Mouse (Mus musculus) gastrocnemius, adult 18-20 months (tissue): ENCODE measurements at regions not wholly inside any gene's neighbourhood (a gene's known extent, or its start where the extent isn't known, plus 50 kb on each side); places are given as distances from the start of the nearest gene placed in this dataset.

ENCODE experiments used
- DNase-seq: peaks from one replicate; pipeline ENCODE4 v3.0.0; 2021; ENCODE audit warnings: low spot score

DNA sequence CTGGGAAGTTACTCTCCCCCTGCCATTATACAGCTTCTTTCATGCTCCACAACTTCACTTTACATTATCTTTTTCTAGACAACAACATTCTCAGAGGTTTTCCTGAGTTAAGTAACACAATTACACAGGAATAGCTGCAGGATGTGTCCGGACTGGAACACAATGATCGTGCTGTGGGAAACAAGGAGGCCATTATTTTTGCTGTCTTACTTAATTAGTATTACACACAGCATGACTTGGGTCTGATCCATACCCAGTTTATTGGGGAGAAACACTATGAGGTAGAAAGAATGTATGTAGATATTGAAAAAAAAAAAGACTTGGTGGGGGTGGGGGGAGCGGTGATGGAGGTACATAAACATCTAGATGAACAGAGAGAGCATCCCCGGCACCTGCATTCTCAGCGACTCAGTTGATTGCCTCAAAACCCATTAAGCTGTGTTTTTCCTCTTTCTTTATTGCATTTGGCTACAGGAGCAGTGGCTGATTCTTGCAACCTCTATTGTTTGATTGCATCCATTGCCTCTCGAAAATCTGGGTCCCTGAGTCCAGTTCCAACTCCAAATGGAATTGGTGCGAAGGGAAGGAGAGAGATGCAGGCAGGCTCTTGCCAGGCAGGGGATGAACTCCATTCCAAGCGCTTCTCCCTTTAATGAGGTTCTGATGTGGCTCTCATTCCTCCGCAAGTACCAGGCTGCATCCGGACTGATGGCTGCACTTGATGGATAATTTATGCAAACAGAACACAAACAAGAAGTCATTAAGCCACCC lies 529.8 kb downstream of the Slc4a3 start:
- no peak for DNase-seq

DNA sequence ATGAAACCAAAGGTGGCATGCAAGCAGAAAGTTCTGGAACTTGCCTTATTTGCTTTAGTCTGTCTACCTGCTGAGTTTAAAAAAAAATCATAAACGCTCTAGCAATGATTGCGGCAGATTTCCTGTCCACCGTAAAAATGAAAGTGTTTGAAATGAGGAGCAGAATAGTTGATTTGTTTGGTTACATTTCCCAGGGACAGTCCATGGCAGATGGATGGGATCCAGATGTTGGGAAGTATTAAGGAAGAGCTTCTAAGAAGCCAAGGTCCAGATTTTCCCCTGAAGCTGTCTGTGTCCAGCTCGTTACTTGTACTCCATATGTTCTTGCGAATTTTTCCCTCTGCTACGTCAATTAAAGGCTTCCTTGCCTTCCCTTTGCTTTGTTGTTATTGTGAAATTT lies 534.2 kb downstream of the Slc4a3 start:
- DNase-seq, result no peak

DNA sequence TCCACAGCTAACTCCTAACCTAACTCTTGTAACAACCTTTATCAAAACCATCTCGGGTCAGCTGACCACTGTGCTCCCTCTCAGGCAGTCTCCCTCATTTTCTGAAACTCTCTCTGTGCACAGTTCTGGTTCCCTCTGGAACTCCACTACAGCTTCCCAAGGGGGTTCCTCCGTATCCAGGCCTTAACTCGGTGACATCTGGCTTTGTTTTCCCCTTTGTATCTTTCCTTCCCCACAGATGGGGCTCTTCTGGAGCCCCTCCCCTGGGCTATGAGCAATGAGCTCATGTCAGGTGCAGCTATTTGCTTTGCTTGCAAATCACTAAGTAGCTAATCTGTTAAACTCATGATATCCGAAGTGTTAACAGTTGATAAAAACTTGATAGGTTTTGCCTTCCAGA lies 535.6 kb downstream of the Slc4a3 start:
- no peak for DNase-seq

DNA sequence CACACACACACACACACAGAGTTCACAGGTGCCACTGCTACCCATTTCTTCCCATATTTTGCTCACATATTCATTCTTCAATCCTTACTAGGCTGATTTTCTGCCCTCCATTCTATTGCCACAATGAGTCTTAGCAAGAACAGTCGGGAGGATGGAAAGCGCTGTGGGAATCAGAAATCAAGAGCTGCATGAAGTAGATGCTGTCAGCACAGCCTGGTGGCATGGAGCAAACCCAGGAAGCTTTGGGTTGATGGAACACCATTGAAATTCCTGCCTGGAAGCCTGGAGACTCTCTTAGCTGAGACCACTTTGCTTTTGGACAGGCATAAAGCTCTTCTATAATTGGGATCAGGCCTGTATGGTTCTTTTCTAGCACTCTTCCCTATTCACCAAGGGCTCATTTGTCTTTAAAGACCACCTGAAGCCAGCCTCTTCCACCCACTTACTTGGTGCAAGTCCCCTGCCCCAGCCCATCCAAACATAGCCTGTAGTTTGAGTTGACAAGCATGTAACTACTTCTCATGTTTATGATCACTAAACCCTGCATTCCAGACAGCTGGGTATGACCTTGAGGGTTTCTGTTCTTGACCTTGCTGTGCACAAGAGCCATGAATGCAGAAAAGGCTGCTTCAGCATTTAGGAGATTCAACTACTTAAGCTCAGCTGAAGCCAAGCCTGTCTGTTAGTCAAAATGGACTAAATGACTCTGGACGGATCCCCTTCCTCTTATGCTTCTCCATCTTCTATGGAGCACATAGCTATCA lies 537.4 kb downstream of the Slc4a3 start:
- no peak for DNase-seq

DNA sequence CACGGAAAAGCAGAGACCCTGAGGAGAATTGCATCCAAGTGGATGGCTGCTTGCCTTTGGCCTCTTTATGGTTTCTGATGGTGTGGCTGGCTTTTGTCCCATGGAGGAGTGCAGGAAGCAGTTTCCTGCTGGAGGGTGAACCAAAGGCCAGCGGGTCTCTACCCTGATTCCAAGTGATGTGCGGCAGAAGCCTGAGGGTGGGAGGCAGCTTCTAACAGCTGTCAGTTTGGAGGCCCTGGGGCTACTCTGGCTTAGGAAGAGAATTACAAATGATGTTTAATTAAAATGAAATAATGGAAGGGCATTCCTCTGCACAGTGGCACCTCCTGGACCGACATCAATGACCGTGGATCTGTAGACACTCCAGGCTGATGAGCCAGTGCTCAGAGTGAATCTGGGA lies 545.0 kb downstream of the Slc4a3 start:
- no peak for DNase-seq

DNA sequence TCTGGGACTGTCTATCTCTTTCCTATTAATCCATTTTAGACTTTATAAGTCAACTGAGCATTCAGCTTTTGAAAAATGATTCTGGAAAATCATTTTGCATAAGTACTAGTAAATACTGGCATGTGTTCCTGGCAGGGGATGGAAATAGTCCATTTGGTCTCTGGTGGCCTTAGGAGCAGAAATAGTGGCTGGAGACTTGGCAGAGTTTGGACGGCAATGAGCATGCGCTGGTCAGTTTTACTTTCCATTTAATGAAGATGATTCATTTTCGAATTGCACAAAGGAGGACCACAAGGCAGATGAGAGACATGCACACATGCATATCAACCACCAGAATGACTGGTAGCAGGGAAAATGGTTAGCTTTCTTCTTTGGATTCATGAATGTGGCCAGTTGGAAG lies 567.2 kb downstream of the Slc4a3 start:
- DNase-seq, result peak; percentile 35

DNA sequence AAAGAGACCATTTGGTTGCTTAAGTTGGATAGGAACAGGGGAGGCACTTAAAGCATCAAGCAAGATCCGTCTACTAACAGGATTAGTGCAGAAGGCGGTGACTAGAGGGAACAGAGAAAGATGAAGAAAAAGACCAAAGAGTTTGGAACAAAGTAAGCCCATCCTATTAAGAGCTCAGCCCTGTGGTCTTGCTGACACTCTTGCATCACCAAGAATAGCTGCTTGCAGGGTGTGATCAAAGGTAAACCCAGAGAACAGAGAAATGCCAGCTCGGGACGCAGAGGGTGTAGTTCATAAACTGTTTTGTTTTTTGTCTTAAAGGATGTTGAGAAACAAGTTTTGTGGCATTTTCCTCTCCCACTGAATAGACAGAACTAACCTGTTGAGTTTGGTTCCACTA lies 574.8 kb downstream of the Slc4a3 start:
- DNase-seq, result no peak

DNA sequence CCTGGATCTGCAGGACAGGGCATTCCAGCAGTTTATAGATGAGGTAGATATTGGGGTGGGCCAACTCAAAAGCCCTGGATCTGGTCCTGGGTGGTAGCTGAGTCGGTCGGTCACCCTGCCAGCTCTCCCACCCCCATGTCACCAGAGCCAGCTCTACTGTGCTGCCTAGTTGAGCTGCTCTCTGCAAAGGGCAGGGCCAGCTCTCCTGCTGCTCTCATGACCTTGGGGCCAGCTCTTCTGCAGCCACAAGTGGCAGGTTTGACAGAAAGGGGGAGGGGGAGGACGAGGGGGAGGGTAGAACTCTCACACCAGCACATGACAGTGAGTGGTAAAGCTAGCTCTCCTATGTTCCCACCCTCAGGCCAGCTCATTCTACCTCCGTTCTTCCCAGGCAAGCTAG lies 584.3 kb downstream of the Slc4a3 start:
- no peak for DNase-seq

DNA sequence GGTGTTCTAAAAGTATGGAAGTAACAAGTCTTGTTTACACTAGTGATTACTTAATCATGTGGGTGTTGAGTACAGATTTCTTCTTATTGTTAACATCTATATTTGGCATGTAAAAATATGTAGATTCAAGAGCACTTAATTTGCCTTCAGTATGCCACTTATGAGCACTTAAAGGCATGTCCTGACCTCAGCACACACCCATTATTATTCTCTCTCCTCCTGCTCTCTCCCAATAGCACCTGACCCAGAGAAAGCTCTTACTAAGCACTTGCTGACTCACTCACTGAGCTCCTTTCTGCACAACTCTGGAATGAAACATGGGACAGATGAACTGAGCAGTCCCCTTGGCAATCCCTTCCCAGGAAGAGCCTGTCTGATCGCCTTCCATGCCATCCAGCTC lies 590.7 kb downstream of the Slc4a3 start:
- no peak for DNase-seq

DNA sequence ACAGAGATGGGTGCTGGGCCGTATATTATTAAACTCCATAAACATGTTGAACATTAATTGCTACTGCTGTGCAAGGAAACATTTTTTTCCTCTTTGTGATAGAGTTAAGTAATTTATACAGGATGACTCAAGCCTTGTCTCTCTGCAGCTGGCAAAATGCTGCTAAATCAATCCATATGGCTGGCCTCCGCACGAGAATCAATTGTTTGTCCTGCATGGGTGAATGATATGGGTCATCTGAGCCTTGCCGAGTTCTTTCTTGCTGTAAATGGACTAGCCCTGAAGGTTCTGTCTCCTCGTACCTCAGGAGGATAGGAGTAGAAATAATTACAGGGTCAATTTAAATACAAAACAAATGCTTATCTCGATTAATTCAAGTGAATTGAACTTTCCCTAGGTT lies 591.6 kb downstream of the Slc4a3 start:
- DNase-seq, result no peak

DNA sequence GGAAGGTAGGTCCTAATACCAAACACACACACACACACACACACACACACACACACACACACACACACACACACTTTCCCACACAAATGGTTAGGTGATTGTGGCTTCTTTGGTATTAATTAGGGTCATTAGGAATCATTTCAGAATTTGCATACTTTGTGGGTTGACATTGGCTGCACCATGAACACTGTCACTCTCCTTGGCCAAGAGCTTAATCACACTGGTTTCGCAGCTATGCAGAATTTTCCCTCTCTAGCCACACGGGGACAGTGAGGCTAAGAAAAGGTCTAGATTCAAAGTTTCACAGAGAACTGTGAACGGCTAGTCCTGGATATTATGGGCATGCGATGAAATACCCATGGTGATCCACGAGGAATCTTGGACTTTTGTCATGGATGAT lies 597.5 kb downstream of the Slc4a3 start:
- no peak for DNase-seq

DNA sequence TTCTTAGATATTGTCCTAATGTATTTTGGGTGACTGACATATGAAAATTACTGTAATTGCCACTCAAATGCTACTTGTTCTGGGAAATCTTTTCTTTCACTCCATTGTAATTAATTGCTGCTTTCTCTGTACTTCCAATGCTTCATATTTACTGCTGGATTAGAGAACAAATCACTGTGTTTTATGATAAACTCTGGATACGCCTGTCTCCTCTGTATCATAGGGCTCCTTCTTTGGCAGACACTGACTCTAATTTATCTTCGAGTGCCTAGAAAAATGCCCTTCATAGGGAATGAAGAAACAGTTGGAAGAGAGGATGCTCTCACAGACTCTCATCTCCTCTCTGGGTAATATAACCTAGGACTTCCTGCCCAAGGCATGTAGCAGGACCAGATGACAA lies 602.9 kb downstream of the Slc4a3 start:
- DNase-seq, result no peak

DNA sequence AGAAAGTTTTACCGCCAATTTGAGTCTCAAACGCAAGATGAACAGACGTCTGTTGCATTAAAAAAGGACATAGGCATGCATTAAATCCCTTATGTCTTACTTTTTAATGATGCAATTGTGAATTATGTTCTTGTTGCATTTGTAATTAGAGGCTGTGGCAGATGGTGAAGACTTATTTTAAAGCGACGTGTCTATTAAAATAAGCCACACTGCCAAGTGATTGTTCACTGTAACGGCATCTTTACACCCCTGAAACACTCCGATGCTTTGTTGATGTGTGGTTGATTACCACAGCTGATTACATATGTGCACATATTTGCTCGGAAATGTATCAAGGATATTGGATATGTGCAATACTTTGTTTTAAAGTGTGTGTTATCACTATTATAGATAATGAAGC lies 610.2 kb downstream of the Slc4a3 start:
- DNase-seq, result no peak

DNA sequence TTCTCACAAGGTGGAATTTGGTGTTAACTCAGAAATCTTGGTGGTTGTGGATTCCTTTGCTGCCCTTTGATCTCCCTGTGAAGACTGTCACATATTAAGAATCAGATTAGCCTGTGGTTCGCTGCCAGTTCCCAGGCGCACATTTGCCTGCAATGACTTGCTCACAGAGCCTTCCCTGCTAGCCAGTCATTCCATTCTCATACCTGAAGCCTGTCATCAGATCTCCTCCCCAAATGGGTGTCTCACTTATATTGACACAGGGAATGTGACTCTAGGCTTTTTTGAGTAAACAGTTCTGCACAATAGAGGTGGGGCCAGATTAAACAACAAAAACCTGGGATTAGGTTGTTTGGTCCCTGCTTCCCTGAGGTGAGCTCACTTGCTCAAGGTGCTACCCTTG lies 621.4 kb downstream of the Slc4a3 start:
- DNase-seq, result no peak

DNA sequence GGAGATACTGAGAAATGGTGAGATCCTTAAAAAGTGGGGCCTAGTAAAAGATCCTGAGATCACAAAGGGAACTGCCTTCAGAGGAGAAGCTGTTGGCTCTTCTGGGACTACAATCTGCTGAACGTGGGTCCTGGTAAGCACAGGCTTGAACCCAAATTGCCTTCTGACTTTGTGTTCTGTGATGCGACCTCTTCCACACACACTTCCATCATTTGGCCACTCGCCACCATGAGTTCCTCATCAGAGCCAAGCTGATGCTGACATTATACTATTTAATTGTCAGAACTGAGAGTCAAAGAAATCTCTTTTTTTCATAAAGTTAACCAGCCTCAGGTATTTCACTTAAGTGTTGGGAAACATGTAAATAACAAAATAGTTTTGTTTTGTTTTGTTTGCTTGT lies 635.1 kb downstream of the Slc4a3 start:
- DNase-seq, result no peak

DNA sequence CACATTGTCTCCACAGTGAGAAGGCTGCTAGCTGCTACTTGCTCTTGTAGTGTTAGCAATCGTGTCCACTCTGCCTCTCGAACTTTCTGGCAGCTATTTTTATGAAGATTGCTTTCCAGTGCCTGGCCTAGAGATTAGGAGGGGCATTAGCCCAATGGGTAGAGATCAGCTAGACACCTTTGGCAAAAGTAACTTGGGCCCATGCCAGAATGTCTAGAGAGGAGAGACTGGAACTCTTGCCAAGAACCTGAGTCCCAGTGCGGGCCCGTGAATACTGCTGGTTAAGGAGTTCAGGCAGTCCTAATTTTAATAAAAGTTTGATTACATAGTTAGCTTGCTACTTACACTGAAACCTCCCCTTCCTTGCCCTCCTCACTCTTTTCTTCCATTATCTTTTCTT lies 648.8 kb downstream of the Slc4a3 start:
- peak; percentile 3 for DNase-seq

DNA sequence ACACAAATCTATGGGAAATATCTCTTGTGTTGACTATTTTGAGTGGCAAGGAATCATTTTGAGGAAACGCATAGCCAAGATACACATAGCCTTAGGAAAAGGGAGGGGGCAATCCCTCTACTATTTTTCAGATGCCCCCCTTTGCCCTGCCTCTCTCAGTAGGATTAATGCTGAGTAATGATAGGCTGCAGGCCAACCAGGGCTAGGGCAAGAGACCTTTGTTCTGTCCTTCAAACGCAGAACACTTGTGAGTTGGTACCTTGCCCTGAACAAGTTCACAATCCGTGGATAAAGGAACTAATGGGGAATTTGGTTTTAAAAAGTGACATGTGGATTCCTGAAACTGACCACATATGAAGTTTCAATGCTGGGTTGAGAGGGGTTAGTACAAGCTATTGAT lies 651.6 kb downstream of the Slc4a3 start:
- no peak for DNase-seq

DNA sequence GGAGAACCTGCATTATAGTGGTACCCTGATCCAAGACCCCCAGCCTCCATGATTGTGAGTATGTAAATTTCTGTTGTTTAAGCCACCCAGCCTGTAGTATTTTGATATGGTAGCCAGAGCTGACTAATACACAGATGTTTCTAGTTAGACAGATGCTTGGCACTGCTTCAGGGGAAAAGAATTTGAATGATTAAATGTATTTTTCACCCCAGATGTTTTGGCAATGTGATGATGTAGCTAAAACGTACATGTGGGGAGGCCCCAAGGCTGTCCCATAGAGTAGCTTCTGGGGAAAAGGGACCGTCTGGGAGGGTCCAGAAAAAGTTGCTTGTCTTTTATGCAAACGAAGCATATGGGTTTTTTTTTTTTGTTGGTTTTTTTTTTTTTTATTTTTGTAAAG lies 654.8 kb downstream of the Slc4a3 start:
- DNase-seq, result no peak

DNA sequence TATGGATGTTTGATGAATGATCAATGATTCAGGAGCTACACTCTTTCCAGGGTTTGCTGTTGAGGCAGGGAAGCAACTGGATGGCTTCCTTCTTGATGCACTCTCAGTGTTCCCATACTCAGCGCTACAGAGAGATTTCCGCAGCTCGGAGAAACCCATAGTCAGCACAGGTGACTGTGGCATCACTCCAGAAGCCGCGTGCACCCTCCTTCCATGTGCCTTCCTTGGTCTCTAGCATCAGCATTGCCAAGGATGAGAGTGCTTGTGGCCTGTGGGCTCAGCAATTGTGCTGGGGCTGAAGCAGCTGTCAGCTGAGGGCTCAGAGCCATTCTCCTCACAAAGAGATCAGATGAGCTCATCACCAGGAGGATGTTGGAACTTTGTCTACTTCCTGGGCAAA lies 666.4 kb downstream of the Slc4a3 start:
- DNase-seq, result no peak

DNA sequence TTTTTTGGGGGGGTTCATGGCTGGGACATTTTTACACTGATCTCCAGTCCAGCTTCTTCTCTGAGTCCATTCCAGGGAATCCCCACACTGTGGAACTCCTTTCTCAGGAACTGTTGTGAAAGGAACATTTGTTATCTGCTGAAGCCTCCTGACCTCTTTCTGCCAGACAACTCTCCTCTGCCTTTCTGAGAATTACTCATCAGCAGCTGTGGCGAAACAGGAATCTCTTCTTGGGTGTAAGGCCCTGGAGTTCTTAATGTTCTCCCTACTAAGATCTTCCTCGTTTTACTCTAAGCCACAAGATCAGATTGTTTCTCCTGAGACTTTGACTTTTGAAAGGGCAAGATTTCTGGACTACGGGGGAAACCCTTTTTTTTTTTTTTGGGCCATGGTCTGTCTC lies 698.7 kb downstream of the Slc4a3 start:
- DNase-seq, result no peak

DNA sequence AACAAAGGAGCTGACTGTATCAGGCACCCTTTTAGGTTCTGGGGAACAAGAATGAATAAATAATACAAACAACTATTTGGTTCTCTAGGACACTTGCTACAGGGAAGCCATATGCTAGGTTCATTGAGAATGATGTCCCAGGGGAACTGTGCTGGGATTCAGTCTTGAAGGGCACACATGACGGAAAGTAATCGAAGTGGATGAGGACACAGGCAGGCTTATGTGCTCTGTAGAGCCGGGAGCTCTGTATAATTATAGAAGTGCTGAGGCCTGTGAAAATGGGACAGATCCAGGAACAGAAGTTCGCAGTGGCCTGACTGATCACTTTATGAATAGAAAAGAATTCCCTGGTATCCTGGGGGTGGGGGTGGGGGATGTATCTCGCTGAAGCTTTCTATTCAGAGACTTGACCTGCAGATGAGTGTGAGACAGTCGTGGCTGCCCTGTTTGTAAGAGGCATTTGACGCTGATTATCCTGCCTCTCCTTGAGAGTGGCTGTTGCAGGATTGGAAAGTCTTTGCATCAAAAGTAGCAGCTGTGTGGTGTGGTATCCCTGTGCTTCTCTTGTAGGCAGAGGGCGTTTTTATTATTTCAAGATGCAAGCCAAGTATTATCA lies 700.2 kb downstream of the Slc4a3 start:
- no peak for DNase-seq

DNA sequence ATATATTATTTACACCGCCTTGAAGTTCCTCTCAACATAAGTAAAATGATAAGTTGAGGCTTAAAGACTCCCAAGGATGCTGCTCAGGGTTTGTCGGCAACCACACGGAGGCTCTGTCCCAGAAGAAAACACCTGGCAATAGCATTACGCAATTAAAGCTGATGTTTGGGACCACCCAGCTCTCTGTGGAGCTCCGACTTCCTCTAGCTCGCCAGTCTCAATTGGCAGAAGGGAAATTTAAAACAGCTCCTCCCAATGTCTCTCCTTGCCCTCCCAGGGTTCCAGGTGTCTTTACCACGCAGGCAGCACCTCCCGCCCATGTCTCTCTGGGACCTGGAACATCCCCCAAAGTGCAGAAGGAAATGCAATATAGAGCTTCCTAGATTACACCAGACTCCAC lies 701.1 kb downstream of the Slc4a3 start:
- DNase-seq, result no peak

DNA sequence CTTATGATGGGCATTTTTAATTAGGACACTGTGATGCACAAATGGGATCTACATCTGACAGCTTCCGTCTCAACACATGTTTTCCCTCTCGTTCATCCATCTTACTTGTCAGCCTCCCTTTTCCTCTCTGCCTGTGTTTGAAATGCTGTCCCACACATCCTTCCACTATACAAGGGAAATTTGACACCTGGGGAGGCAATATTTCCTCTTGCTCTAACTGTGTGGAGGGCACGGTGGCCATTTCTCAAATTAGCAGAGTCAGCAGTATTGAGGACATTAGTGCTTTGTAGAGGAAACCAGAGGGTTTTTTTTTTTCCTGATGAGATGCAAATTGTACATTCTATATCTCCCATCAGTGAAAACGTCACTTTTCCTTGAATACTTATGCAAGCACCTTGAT lies 712.2 kb downstream of the Slc4a3 start:
- DNase-seq, result no peak
